Mouse (Mus musculus) heart, embryonic 11.5 days (tissue): ENCODE results near the gene Mdm4. TPM values are rescaled to one million over a fixed set of nuclear protein-coding genes. Genes with fewer than 3 reads are reported as not detected.
"Not testable (repeated sequence)": the region's sequence is repeated elsewhere in the genome, so short reads cannot be mapped to it uniquely, and the experiment has no call there.

Experiments
- ATAC-seq: fragments of 200-750 bp; cut with Nextera tagmentation; replicated peaks from 2 replicates; pipeline ENCODE4 v1.8.0; 2017; ENCODE audit warnings: moderate library complexity; ENCODE audit not compliant: insufficient number of reproducible peaks, low FRiP score, low TSS enrichment
- H3K27ac ChIP-seq: fragments of 300-500 bp; sonication (generic); 2 replicates; pipeline ENCODE4 v1.5.1; 2014; ENCODE audit warnings: mild to moderate bottlenecking, low read depth, low read length
- H3K27me3 ChIP-seq: fragments of 300-500 bp; sonication (generic); 2 replicates; pipeline ENCODE4 v1.6.1; 2014; ENCODE audit warnings: mild to moderate bottlenecking, low read length, mixed read lengths; ENCODE audit not compliant: control insufficient read depth, insufficient read depth
- H3K36me3 ChIP-seq: fragments of 300-500 bp; sonication (generic); 2 replicates; pipeline ENCODE4 v1.6.1; 2014; ENCODE audit warnings: mild to moderate bottlenecking, low read length, moderate library complexity, mixed read lengths; ENCODE audit not compliant: control insufficient read depth, insufficient read depth
- H3K4me1 ChIP-seq: fragments of 300-500 bp; sonication (generic); 2 replicates; pipeline ENCODE4 v1.6.1; 2014; ENCODE audit warnings: low read length; ENCODE audit not compliant: control insufficient read depth, insufficient read depth
- H3K4me2 ChIP-seq: fragments of 300-500 bp; sonication (generic); 2 replicates; pipeline ENCODE4 v1.6.1; 2014; ENCODE audit warnings: mild to moderate bottlenecking, moderate library complexity
- H3K4me3 ChIP-seq: fragments of 300-500 bp; sonication (generic); 2 replicates; pipeline ENCODE4 v1.5.1; 2014; ENCODE audit warnings: low read depth, low read length
- H3K9ac ChIP-seq: fragments of 300-500 bp; sonication (generic); 2 replicates; pipeline ENCODE4 v1.6.1; 2014; ENCODE audit warnings: mild to moderate bottlenecking, low read depth, low read length, moderate library complexity
- H3K9me3 ChIP-seq: fragments of 300-500 bp; sonication (generic); replicated peaks from 2 replicates; pipeline ENCODE4 v1.6.1; 2016; ENCODE audit warnings: low read length; ENCODE audit not compliant: control insufficient read depth
- WGBS: fragments of 180-500 bp; shearing (Covaris S2); extraction: QIAGEN DNeasy Blood & Tissue Kit; methylation state at CpG from one replicate; pipeline ENCODE4 v1.1.7; 2014; ENCODE audit not compliant: insufficient replicate concordance; 5-methylcytosine and 5-hydroxymethylcytosine counted together
- polyA plus RNA-seq: library from polyadenylated mRNA; unstranded; fragments of >200 nt; fragmentation: Nextera tagmentation; extraction: Ambion mirVana; gene quantifications from 2 replicates; pipeline ENCODE4 v1.2.1, GENCODE M21; 2014

The Mdm4 gene
- polyA plus RNA-seq, 1 experiment from 2014 or later = 41.2 TPM

- H3K4me3 ChIP-seq = no peak overlapping the region
- no peaks in the 10 kb centered on the region for H3K27me3 ChIP-seq
- no peak overlapping the region for H3K4me2 ChIP-seq
- H3K36me3 ChIP-seq = no peaks in the 10 kb centered on the region
- 35% methylated on average over 7 of the region's 7 CpGs for WGBS
- no peak overlapping the region for H3K9ac ChIP-seq
- H3K9me3 ChIP-seq = no peaks in the 10 kb centered on the region
- no peak for ATAC-seq
- 0 out of 2 replicates have a peak, but pooled peaks cover 5% of the 10 kb centered on the region for H3K4me1 ChIP-seq
- no peak overlapping the region for H3K27ac ChIP-seq
Measured at GRCm38 (mm10) chr1:133027980-133028379, 2.4 kb downstream of the Mdm4 start.

DNA sequence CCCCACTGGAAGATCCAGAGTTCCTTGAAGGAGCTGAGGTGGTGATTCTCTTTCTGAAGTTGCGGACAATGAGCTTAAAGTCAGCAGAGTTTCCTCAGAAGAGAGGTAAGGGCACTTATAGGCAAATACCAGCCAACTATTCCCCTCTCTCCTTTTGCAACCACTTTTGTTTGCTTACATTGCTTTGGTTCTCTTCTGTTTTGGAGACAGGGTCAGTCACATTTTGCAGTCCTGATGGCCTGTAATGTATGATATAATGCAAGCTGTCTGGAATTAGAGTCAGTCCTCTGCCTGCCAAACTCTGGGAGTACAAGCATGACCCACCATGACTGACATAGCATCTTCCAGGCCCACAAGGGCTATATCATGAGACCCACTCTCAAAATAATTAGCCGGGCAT lies 3.2 kb downstream of the Mdm4 start:
- Histone ChIP-seq H3K4me1 (0 out of 2 replicates have a peak, but pooled peaks cover 5% of the 10 kb centered on the region), H3K27ac (no peak overlapping the region), H3K9me3 (no peaks in the 10 kb centered on the region), H3K4me2 (no peak overlapping the region), H3K36me3 (no peaks in the 10 kb centered on the region), H3K4me3 (no peak overlapping the region), H3K27me3 (no peaks in the 10 kb centered on the region), H3K9ac (no peak overlapping the region)
- 87% methylated on average over 2 of the region's 2 CpGs for WGBS
- no peak for ATAC-seq

GRCm38 (mm10) chr1:133025796-133026190 lies 4.6 kb downstream of the Mdm4 start:
- not testable (repeated sequence) for H3K36me3 ChIP-seq, ATAC-seq, H3K4me1 ChIP-seq, H3K9me3 ChIP-seq, H3K27me3 ChIP-seq
- 22% methylated on average over 23 of the region's 23 CpGs for WGBS
- peak overlapping the region; percentile 96; the same call in 1 of the 2 replicates for H3K9ac ChIP-seq
- peak overlapping the region; percentile 49 for H3K4me2 ChIP-seq
- H3K4me3 ChIP-seq = peak overlapping the region; percentile 91
- 0 out of 2 replicates have a peak overlapping the region, but pooled peaks have one; percentile 82 for H3K27ac ChIP-seq

DNA sequence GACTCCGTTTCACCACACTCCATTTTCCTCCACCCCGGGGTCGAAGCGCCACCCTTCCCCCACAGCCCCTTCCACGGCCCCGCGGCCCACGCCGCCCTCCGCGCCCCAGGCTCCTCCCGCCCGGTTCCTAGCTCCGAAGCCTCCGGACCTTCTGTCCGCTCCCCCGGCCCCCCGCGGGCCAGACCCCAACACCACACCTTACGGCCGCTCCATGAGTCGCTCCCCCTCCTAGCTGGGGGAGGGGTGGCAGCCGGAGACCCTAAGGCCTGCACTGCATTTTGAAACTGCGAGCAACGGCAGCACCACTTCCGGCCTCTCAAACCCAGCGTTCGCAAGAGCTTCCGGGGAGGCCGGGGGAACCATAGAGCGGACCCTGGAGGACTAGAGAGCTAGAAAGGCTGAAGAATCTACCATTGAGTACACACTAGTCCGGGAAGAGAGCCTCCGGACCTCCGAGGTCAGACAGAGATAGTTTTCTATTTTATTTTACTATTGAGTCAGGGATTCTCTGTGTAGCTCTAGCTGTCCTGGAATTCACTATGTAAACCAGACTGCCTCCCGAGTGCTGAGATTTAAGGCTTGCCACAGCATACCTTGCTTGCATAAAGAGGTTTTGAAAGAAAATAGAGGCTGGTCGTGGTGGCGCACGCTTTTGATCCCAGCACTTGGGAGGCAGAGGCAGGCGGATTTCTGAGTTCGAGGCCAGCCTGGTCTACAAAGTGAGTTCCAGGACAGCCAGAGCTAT lies 5.1 kb downstream of the Mdm4 start:
- H3K4me3 ChIP-seq = peak overlapping the region; percentile 91
- H3K9me3 ChIP-seq = no peaks in the 10 kb centered on the region
- 0 out of 2 replicates have a peak, but pooled peaks cover 8% of the 10 kb centered on the region for H3K4me1 ChIP-seq
- peak overlapping the region; percentile 82 for H3K27ac ChIP-seq
- 1% methylated on average over 40 of the region's 40 CpGs for WGBS
- peak overlapping the region; percentile 67 for H3K4me2 ChIP-seq
- H3K27me3 ChIP-seq = no peaks in the 10 kb centered on the region
- peak overlapping the region; percentile 96 for H3K9ac ChIP-seq
- peak; percentile 93 for ATAC-seq
- H3K36me3 ChIP-seq = no peaks in the 10 kb centered on the region

DNA sequence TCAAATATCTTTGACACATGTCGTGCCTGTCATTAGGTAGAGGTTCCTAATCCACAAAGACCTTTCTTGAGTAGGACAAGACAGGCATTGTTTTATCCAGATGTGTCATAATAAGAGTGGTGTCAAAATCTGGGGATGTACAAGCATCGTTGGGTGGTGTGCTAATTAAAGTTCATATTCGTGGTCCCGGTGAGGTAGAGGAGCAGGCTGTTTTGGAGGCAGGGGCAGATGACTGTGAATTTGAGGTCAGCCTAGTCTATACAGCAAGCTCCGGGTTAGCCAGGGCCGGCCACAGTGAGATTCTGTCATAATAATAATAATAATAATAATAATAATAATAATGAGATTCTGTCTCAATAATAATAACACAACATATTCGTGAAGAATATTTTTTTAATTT lies 5.9 kb downstream of the Mdm4 start:
- Histone ChIP-seq H3K4me1 (0 out of 2 replicates have a peak, but pooled peaks cover 8% of the 10 kb centered on the region), H3K27ac (peak overlapping the region; percentile 82; the same call in 1 of the 2 replicates), H3K36me3 (no peaks in the 10 kb centered on the region), H3K9me3 (no peaks in the 10 kb centered on the region), H3K9ac (peak overlapping the region; percentile 96), H3K27me3 (no peaks in the 10 kb centered on the region), H3K4me2 (peak overlapping the region; percentile 67), H3K4me3 (peak overlapping the region; percentile 91)
- WGBS = 38% methylated on average over 7 of the region's 7 CpGs
- ATAC-seq = no peak

DNA sequence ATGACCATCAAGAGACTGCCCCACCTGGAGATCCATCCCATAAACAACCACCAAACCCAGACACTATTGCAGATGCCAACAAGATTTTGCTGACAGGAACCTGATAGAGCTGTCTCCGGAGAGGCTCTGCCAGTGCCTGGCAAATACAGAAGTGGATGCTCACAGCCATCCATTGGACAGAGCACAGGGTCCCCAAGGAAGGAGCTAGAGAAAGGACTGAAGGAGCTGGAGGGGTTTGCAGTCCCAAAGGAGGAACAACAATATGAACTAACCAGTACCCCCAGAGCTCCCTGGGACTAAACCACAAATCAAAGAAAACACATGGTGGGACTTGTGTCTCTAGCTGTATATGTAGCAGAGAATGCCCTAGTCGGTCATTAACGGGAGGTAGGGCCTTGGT lies 6.6 kb downstream of the Mdm4 start:
- H3K9ac ChIP-seq, ATAC-seq, H3K36me3 ChIP-seq, H3K27me3 ChIP-seq, H3K27ac ChIP-seq, H3K9me3 ChIP-seq, H3K4me1 ChIP-seq: not testable (repeated sequence)
- 0 out of 2 replicates have a peak overlapping the region, but pooled peaks have one; percentile 6 for H3K4me3 ChIP-seq
- 90% methylated on average over 3 of the region's 3 CpGs for WGBS
- peak overlapping the region; percentile 67 for H3K4me2 ChIP-seq

DNA sequence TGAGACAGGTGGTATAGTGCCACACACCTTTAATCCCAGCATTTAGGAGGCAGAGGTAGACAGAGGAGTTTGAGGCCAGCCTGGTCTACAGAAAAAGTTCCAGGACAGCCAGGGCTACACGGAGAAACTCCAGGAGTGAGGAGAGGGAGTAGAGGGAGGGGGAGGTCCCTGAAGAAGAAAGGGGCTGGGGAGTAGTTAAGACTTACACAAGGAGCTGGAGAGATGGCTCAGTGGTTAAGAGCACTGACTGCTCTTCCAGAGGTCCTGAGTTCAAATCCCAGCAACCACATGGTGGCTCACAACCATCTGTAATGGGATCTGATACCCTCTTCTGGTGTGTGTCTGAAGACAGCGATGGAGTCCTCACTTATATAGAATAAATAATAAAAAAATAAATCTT lies 8.4 kb downstream of the Mdm4 start:
- H3K9me3 ChIP-seq, ATAC-seq, H3K9ac ChIP-seq, H3K36me3 ChIP-seq, H3K27ac ChIP-seq, H3K27me3 ChIP-seq, H3K4me3 ChIP-seq, H3K4me2 ChIP-seq, H3K4me1 ChIP-seq: not testable (repeated sequence)
- 95% methylated on average over 2 of the region's 2 CpGs for WGBS

DNA sequence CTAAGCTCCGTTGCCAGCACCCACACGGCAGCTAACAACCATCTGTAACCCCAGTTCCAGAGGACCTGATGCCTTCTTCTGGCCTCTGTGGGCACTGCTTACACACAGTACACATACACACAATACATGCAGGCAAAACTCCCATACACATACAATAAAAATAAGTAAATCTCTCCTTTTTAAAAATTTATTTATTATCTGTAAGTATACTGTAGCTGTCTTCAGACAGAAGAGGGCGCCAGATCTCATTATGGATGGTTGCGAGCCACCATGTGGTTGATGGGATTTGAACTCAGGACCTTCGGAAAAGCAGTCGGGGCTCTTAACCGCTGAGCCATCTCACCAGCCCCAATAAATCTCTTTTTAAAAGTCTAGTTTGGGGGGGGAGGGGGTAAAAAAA lies 9.0 kb downstream of the Mdm4 start:
- H3K9ac ChIP-seq = no peak overlapping the region
- no peaks in the 10 kb centered on the region for H3K9me3 ChIP-seq
- 0 out of 2 replicates have a peak, but pooled peaks cover 8% of the 10 kb centered on the region for H3K4me1 ChIP-seq
- no peak overlapping the region for H3K27ac ChIP-seq
- WGBS = 95% methylated on average over 7 of the region's 7 CpGs
- H3K27me3 ChIP-seq = no peaks in the 10 kb centered on the region
- no peak overlapping the region for H3K4me2 ChIP-seq
- peaks cover 5% of the 10 kb centered on the region; the same call in 1 of the 2 replicates for H3K36me3 ChIP-seq
- no peak overlapping the region for H3K4me3 ChIP-seq
- ATAC-seq = no peak
